Mouse (Mus musculus) MEL (cell line): ENCODE measurements around the gene Olfr56. TPM values are rescaled to one million over a fixed set of nuclear protein-coding genes. Genes with fewer than 3 reads are reported as not detected.

Experiments used
- DNase-seq: peaks from one replicate; pipeline ENCODE4 v3.0.0; 2011; ENCODE audit warnings: low read depth, low spot score
- H3K27ac ChIP-seq: 2 replicates; pipeline ENCODE4 v1.5.1; 2012; ENCODE audit warnings: low read depth, mild to moderate bottlenecking, control low read depth, low read length, moderate library complexity; ENCODE audit not compliant: control insufficient read depth
- H3K27me3 ChIP-seq, 2 experiments: fragments of 150-350 bp in 1 of 2; sonication (generic) in 1 of 2; 2 replicates each; pipeline ENCODE4 v1.6.1; 2012; ENCODE audit warnings: low read length in 2 of 2, mild to moderate bottlenecking in 2 of 2, improper control_type of control experiment in 1 of 2, moderate library complexity in 1 of 2; ENCODE audit not compliant: insufficient read depth in 2 of 2, control insufficient read depth in 1 of 2
- H3K36me3 ChIP-seq, 2 experiments: 2 replicates each; pipeline ENCODE4 v1.6.1; 2012 to 2014; ENCODE audit warnings: low read length in 2 of 2, improper control_type of control experiment in 1 of 2, inconsistent platforms in 1 of 2, mild to moderate bottlenecking in 1 of 2; ENCODE audit not compliant: insufficient read depth in 2 of 2, control insufficient read depth in 1 of 2
- H3K4me1 ChIP-seq, 2 experiments: fragments of 150-350 bp in 1 of 2; sonication (generic) in 1 of 2; 2 replicates each; pipeline ENCODE4 v1.6.1; 2012; ENCODE audit warnings: low read length in 2 of 2, improper control_type of control experiment in 1 of 2, mild to moderate bottlenecking in 1 of 2; ENCODE audit not compliant: insufficient read depth in 2 of 2, control insufficient read depth in 1 of 2
- H3K4me3 ChIP-seq, 2 experiments: fragments of 150-350 bp in 1 of 2; sonication (generic) in 1 of 2; 2 replicates each; pipeline ENCODE4 v1.5.1; 2012; ENCODE audit warnings: low read depth in 2 of 2, low read length in 2 of 2, mild to moderate bottlenecking in 2 of 2, moderate library complexity in 2 of 2, control low read depth in 1 of 2, improper control_type of control experiment in 1 of 2; ENCODE audit not compliant: control insufficient read depth in 1 of 2, insufficient read depth in 1 of 2
- H3K79me2 ChIP-seq: 2 replicates; pipeline ENCODE4 v1.6.1; 2012; ENCODE audit warnings: mild to moderate bottlenecking, low read length, moderate library complexity; ENCODE audit not compliant: control insufficient read depth, poor library complexity, insufficient read depth
- H3K9ac ChIP-seq: 2 replicates; pipeline ENCODE4 v1.6.1; 2012; ENCODE audit warnings: low read depth, mild to moderate bottlenecking, control low read depth, low read length, moderate library complexity; ENCODE audit not compliant: control insufficient read depth, poor library complexity, severe bottlenecking
- H3K9me3 ChIP-seq: fragments of 150-350 bp; sonication (generic); replicated peaks from 2 replicates; pipeline ENCODE4 v1.6.1; 2012; ENCODE audit warnings: mild to moderate bottlenecking, low read length, improper control_type of control experiment, moderate library complexity; ENCODE audit not compliant: insufficient read depth
- BHLHE40 ChIP-seq: IDR thresholded peaks from 2 replicates; pipeline ENCODE4 v1.6.1; 2012; ENCODE audit warnings: low read depth, mild to moderate bottlenecking, inconsistent platforms, low read length, improper control_type of control experiment, borderline replicate concordance
- CHD1 ChIP-seq: IDR thresholded peaks from 2 replicates; pipeline ENCODE4 v1.6.1; 2012; ENCODE audit warnings: low read depth, mild to moderate bottlenecking, inconsistent platforms, low read length, improper control_type of control experiment
- CHD2 ChIP-seq: IDR thresholded peaks from 2 replicates; pipeline ENCODE4 v1.6.1; 2011; ENCODE audit warnings: low read length, improper control_type of control experiment
- ELF1 ChIP-seq: IDR thresholded peaks from 2 replicates; pipeline ENCODE4 v1.6.1; 2014; ENCODE audit warnings: low read depth, mild to moderate bottlenecking, inconsistent platforms, low read length, improper control_type of control experiment, moderate library complexity
- EP300 ChIP-seq, 2 experiments: IDR thresholded peaks; 2 replicates each; pipeline ENCODE4 v1.6.1; 2011; ENCODE audit warnings: improper control_type of control experiment in 2 of 2, low read length in 2 of 2, low read depth in 1 of 2, mild to moderate bottlenecking in 1 of 2
- JUND ChIP-seq: IDR thresholded peaks from 2 replicates; pipeline ENCODE4 v1.6.1; 2011; ENCODE audit warnings: low read depth, mild to moderate bottlenecking, improper control_type of control experiment, low read length
- MAZ ChIP-seq: IDR thresholded peaks from 2 replicates; pipeline ENCODE4 v1.6.1; 2012; ENCODE audit warnings: low read depth, mild to moderate bottlenecking, inconsistent platforms, low read length, improper control_type of control experiment
- MEF2A ChIP-seq: IDR thresholded peaks from 2 replicates; pipeline ENCODE4 v1.6.1; 2014; ENCODE audit warnings: low read depth, mild to moderate bottlenecking, inconsistent platforms, low read length, improper control_type of control experiment; ENCODE audit not compliant: poor library complexity, insufficient replicate concordance, severe bottlenecking; ENCODE audit errors: extremely low read depth
- MXI1 ChIP-seq: IDR thresholded peaks from 2 replicates; pipeline ENCODE4 v1.6.1; 2011; ENCODE audit warnings: mild to moderate bottlenecking, low read depth, low read length, improper control_type of control experiment
- MYC ChIP-seq: IDR thresholded peaks from 2 replicates; pipeline ENCODE4 v1.6.1; 2011; ENCODE audit warnings: low read depth, mild to moderate bottlenecking, low read length, improper control_type of control experiment, moderate library complexity
- NELFE ChIP-seq: IDR thresholded peaks from 2 replicates; pipeline ENCODE4 v1.6.1; 2011; ENCODE audit warnings: low read depth, low read length, improper control_type of control experiment
- NRF1 ChIP-seq: IDR thresholded peaks from 2 replicates; pipeline ENCODE4 v1.6.1; 2014; ENCODE audit warnings: low read depth, mild to moderate bottlenecking, inconsistent platforms, low read length, improper control_type of control experiment, moderate library complexity; ENCODE audit not compliant: poor library complexity, insufficient read depth, severe bottlenecking
- POLR2AphosphoS2 ChIP-seq: IDR thresholded peaks from 2 replicates; pipeline ENCODE4 v1.6.1; 2011; ENCODE audit warnings: low read length, improper control_type of control experiment
- POLR2AphosphoS5 ChIP-seq: IDR thresholded peaks from 2 replicates; pipeline ENCODE4 v1.6.1; 2012; ENCODE audit warnings: low read depth, borderline replicate concordance, mild to moderate bottlenecking, inconsistent platforms, low read length, moderate library complexity, mixed read lengths
- SIN3A ChIP-seq: IDR thresholded peaks from 2 replicates; pipeline ENCODE4 v1.6.1; 2012; ENCODE audit warnings: low read length, improper control_type of control experiment, inconsistent platforms
- TAL1 ChIP-seq: IDR thresholded peaks from 2 replicates; pipeline ENCODE4 v1.6.1; 2012; ENCODE audit warnings: mild to moderate bottlenecking, inconsistent platforms, low read length, moderate library complexity, mixed read lengths
- TCF12 ChIP-seq: IDR thresholded peaks from 2 replicates; pipeline ENCODE4 v1.6.1; 2014; ENCODE audit warnings: low read depth, mild to moderate bottlenecking, inconsistent platforms, low read length, improper control_type of control experiment, moderate library complexity
- ZC3H11A ChIP-seq: IDR thresholded peaks from 2 replicates; pipeline ENCODE4 v1.6.1; 2012; ENCODE audit warnings: low read depth, mild to moderate bottlenecking, inconsistent platforms, low read length, improper control_type of control experiment
- ZMIZ1 ChIP-seq: IDR thresholded peaks from 2 replicates; pipeline ENCODE4 v1.6.1; 2012; ENCODE audit warnings: low read depth, mild to moderate bottlenecking, inconsistent platforms, low read length, improper control_type of control experiment, moderate library complexity
- polyA plus RNA-seq, 2 experiments: library from polyadenylated mRNA; stranded (reverse) in 1 of 2; unstranded in 1 of 2; fragments of >175 nt in 1 of 2; fragments of >200 nt in 1 of 2; gene quantifications; 2 replicates each; pipeline versions ENCODE4 v1.2.1 to v1.2.4; 2012; ENCODE audit warnings: low replicate concordance in 2 of 2, low read depth in 1 of 2; ENCODE audit not compliant: insufficient read length in 2 of 2, insufficient read depth in 1 of 2, missing spikeins in 1 of 2
- total RNA-seq: library from RNA; depleted of rRNA; stranded (reverse); fragments of 300-350 nt; gene quantifications from 2 replicates; pipeline ENCODE4 v1.2.3, GENCODE M21; 2012

The Olfr56 gene
- total and polyA plus RNA-seq, 3 experiments = 0.58 to 0.92 TPM; not detected in 1

- peaks cover 6 to 78% of the 10 kb centered on the region in 2 experiments; a peak in 3 of 4 replicates for H3K36me3 ChIP-seq
- H3K27ac ChIP-seq = peak overlapping the region; percentile 78
- TF ChIP-seq ZMIZ1 (no peak), SIN3A (no peak; the same call in 1 of the 2 replicates), MEF2A (no peak), ZC3H11A (no peak), CHD1 (no peak; the same call in 1 of the 2 replicates), TCF12 (no peak), JUND (no peak), NELFE (no peak), MXI1 (no peak), POLR2AphosphoS2 (no peak), MAZ (no peak), CHD2 (no peak), POLR2AphosphoS5 (no peak), MYC (no peak), ELF1 (no peak), NRF1 (no peak), TAL1 (no peak), EP300 (IDR thresholded peaks at IDR 0.05; ENCODE audit: low read depth in 1 of 2, low read length in 2 of 2) (no peak), BHLHE40 (no peak)
- no peak overlapping the region for H3K4me3 ChIP-seq
- H3K79me2 ChIP-seq = no peaks in the 10 kb centered on the region; the same call in 1 of the 2 replicates
- H3K27me3 ChIP-seq = no peaks in the 10 kb centered on the region
- peak overlapping the region; percentile 62; the same call in 1 of the 2 replicates for H3K9ac ChIP-seq
- no peaks in the 10 kb centered on the region for H3K9me3 ChIP-seq
- peaks cover 66 to 67% of the 10 kb centered on the region in 2 experiments for H3K4me1 ChIP-seq
- DNase-seq = no peak
These were observed 110.4 kb downstream of the Olfr56 start for GRCm38 (mm10) chr11:49088990-49089652.
